Mouse (Mus musculus) cerebellum, adult (tissue): ENCODE measurements around the gene Vmn1r142.
"Not testable (repeated sequence)": the region's sequence is repeated elsewhere in the genome, so short reads cannot be mapped to it uniquely, and the experiment has no call there.

Source experiments
- ATAC-seq: cut with Nextera tagmentation; 2 replicates; pipeline ENCODE4 v1.9.2; 2017; ENCODE audit warnings: mild to moderate bottlenecking, moderate library complexity, mixed read lengths; ENCODE audit not compliant: insufficient number of reproducible peaks, low FRiP score, low TSS enrichment

Gene Vmn1r142

DNA sequence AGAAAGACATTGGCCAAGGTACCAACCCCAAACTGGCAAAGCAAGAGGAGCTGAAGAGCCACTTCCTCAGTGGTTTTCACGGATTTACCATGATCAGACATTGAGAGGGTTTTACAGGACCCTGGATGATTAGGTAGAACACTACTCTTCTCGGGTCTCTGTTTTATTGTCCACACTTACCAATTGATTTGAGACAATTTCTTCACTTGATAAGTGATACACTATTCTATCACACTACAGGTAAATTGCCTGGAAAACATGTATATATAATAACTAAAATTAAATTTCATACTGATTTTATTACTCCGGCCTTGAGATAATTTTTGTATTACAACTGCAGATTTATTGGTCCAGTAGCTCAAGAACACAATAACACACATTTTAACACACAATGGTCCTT lies at the start of gene Vmn1r142:
TSS of gene Vmn1r142 (minus strand) at position 101 of the 400 bp plus-strand sequence.
- ATAC-seq = not testable (repeated sequence)

DNA sequence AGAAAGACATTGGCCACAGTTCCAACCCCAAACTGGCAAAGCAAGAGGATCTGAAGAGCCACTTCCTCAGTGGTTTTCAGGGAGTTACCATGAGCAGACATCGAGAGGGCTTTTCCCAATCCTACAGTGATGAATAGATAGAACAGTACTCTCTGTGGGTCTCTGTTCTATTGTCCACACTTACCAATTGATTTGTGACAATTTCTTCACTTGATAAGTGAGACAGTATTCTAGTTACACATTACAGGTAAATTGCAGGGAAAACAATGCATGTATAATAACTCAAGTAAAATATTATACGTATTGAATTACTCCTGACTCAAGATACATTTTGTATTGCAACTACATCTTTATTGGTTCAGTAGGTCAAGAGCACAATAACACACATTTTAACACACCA lies 37.3 kb upstream of the Vmn1r142 start, which contains the start of gene Gm8653:
TSS of gene Gm8653 (minus strand) at position 101 of the 400 bp plus-strand sequence.
- ATAC-seq = not testable (repeated sequence)

DNA sequence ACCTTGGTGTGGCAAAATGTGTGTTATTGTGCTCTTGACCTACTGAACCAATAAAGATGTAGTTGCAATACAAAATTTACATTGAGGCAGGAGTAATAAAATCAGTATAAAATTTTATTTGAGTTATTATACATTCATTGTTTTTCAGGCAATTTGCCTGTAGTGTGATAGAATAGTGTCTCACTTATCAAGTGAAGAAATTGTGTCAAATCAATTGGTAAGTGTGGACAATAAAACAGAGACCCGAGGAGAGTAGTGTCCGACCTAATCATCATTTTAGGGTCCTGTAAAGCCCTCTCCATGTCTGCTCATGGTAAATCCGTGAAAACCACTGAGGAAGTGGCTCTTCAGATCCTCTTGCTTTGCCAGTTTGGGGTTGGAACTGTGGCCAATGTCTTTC lies 25.2 kb upstream of the Vmn1r142 start, which contains the start of gene Vmn1r143:
TSS of gene Vmn1r143 (plus strand) at position 301 of the 400 bp plus-strand sequence.
- ATAC-seq = not testable (repeated sequence)

DNA sequence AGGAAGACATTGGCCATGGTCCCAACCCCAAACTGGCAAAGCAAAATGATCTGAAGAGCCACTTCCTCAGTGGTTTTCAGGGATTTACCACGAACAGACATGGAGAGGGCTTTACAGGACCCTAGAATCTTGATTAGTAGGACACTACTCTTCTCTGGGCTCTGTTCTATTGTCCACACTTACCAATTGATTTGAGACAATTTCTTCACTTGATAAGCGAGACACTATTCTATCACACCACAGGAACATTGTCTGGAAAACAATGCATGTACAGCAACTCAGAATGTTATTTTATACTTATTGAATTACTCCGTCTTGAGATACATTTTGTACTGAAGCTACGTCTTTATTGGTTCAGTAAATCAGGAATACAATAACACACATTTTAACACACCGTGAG lies 29.2 kb downstream of the Vmn1r142 start, which contains the start of gene Gm10666:
TSS of gene Gm10666 (minus strand) at position 101 of the 400 bp plus-strand sequence.
- not testable (repeated sequence) for ATAC-seq

- ATAC-seq = not testable (repeated sequence)
Observed at GRCm38 (mm10) chr7:22118145-22118544, 45.7 kb downstream of the Vmn1r142 start, which contains the start of gene Gm16451. Gene Gm16451 (minus strand): TSS chr7:22118245.
